Mouse (Mus musculus) left cerebral cortex, adult 18-20 months (tissue): Measurements from ENCODE around the gene Sdr42e1. TPM values are rescaled to one million over a fixed set of nuclear protein-coding genes. Genes with fewer than 3 reads are reported as not detected.

Source experiments
- DNase-seq, 2 experiments: peaks; one replicate each; pipeline ENCODE4 v3.0.0; 2021 to 2022; ENCODE audit warnings: low spot score in 2 of 2, mixed read lengths in 1 of 2
- total RNA-seq, 2 experiments: library from RNA; stranded (reverse); gene quantifications; 2 replicates each; pipeline ENCODE4 v1.2.3; 2021

The Sdr42e1 gene
- total RNA-seq, 2 experiments from 2014 or later = 3.6 to 6.7 TPM

DNA sequence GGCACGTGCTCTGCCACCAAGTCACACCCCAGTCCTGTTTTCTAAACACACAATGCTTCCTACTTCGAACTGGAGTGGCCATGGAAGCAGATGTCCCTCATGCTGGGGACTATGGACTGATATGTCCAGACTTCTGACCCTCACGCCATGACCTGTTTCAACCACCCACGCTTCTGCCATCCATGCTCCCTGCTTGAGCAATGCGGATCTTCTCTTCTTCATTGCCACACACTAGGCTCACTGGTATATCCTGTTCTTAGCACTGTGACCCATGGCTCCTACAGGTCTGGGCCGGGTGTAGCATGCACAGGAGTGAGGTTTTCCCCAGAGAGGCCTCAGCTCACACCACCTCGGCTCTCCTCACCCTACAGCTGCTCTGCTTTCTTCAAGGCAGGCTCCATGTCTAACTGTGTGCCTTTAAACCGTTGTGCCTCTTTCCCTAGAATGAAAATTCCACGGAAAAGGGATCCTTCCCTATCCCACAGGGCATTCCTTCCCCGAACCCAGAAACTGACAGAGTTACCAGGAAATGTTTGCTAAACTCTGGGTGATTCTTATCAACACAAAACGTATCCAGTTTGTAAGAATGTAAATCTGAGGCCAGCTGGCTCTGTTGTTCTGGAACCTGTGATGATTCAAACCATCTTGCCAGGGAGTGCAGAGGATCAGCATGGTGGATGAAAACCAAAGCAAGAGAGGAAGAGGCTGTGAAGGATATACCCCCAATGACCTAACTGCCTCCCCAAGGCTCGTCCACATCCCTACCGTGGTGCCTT is 6.0 kb downstream of the Sdr42e1 start:
- no peak for DNase-seq

DNA sequence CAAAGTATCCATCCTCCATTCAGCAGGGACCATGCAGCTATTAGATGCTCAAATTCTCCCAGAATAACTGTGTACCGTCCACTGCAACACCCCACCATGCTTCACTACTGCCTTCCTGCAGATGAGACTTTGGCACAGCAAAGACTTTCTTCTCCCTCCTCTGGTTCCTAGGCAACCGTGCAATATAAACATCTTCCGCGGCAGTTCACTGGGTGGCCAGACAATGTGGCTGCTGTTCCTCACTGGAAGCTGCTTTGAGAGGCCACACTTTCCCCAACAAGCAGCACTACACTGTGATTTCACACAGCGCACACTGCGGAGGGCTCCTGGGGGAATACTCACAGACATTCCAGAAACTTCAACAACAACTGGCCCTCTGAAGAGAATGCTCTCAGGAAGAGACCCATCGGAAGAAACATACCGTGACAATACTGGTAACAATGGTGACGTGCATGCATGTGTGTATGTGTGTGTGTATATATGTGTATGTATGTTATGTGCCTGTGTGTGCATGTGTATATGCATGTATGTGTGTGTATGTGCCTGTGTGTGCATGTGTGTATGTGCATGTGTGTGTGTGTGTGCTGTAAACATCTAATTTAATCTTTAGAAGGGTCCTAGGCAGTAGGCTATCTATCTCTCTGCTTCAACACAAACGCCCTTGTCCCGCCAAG is 13.0 kb downstream of the Sdr42e1 start:
- DNase-seq = peak; percentile 6 to 13

DNA sequence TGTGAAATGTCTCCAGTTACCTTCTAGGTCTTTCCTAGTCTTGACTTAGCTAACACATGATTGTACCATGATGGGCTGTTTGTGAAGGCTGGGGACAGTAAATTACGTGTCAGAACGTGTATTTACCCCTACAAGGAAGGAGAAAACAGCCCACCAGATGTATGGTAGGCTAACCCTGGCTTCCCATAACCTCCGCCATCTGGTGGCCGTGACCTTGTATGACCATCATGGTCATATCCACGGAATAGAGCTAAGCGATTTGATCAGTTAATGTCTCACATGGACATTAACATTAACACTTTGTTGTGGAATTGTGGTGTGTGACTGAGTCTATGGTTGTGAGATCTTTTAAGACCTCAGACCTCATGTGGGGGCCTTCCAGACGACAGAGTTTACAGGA is 14.5 kb downstream of the Sdr42e1 start:
- DNase-seq = no peak

DNA sequence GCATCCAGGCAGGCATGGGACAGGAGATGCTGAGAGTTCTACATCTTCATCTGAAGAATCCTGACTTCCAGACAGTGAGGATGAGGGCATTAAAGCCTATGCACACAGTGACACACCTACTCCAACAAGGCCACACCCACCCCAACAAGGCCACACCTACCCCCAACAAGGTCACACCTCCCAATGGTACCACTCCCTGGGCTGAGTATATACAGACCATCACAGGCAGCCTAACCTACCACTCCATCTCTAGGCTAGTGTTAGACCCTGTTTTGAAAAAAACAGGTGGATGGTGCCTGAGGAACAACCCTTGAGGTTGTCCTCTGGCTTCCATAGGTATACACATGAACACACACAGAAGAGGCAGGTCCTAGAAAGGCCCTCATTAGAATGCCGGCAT is 21.2 kb downstream of the Sdr42e1 start:
- DNase-seq = no peak

DNA sequence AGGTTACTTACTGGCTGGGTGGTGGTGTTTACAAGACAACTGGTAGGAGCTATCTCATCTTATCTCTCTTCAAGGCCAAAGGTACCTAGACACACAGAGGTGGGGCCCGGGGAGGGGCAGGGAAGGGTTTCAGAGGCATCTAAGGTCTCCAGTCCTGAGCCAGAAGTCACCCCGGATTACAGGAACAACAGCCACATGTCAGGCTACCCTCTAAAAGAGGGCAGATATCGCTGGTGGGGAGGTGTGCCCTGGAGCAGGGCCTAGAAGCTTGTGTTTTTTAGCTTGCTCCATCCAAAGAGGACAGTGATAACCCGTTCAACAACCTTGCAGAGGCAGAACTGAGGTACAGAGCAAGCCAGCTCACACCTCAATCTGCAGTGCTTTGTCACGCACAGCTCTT is 27.0 kb downstream of the Sdr42e1 start:
- no peak for DNase-seq

DNA sequence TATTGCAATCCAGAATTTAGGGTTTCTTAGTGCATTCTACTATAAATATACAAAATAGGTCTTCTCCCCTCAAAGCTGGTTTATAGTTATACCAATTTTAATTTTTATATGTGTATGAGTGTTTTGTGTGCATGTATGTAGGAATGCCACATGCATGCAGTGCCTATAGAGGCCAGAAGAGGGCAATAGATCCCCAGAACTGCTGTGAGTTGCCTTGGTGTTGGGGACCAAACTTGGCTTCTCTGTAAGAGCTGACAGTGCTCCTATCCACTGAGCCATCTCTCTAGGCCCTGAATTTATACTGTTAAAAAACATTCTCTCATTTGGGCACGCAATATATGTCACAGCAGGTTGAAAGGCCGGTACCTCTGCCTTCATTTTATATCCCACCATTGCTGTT is 27.5 kb downstream of the Sdr42e1 start:
- peak; percentile 49 to 55 for DNase-seq

DNA sequence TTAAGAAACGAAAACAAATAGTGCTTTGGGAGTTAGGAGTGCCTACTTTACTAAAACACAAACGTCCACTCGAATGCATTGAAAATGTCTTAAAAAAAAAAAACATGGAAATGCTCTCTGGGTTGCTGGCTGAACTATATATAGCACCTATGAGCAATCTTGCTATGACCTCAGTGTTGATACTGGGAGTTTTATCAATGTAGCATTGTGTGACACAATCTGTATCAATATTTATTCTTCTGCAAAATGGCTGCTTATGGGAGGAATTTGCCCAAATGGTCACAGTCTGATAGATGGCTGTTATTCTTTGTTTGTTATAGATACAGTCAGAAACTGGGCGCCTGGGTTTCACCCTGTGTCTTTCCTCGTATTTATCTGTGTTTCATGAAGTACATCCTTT is 28.0 kb downstream of the Sdr42e1 start:
- DNase-seq = no peak

DNA sequence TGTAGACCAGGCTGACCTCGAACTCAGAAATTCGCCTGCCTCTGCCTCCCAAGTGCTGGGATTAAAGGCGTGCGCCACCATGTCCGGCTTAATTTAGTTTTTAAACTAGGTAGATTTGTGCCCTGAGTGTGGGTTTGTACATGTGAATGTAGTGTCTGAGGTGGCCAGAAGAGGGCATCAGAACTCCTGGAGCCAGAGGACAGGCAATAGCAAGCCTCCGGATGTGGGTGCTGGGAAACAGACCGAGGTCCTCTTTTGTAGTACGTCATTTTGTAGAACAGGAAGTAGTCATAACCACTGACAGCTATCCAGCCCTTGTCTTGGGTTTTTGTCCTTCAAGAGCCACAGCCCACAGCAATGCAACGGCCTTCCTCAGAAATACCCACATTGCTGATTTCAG is 33.9 kb downstream of the Sdr42e1 start:
- no peak for DNase-seq

DNA sequence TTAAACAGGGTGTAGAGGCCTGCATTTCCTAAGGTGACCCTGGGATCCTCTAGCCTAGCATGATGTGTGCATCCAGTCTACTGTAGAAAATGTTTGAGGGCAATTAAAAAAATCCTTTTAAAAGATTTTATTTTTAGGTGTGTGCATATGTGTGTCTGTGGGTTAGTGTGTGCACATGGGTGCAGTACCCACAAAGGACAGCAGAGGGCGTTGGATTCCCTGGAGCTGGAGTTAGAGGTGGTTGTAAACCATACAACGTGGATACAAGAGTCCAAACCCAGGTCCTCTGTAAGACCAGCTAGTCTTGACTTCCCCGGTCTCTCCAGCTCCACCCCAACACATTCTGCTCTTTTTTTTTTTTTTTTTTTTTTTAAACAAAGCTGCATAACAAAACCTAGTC is 36.0 kb downstream of the Sdr42e1 start:
- no peak for DNase-seq

DNA sequence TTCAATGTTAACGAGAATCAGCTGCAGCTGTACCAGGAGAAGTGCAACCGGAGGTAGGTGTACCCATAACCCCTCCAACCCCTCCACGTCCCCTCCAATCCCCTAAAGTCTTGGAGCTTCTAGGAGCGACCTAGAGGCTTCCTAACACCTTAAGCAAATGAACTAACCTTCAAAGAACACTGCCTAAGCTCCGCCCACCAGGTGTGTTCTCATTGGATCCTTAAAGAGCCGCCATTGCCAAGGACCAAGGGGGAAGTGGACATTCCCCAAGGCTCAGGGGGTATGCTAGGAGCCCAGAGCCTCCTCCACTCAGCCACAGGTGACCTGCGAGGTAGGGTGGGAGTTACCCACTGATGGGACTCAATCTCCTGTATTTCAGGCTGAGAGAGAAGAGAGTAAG is 39.1 kb downstream of the Sdr42e1 start:
- DNase-seq = no peak

DNA sequence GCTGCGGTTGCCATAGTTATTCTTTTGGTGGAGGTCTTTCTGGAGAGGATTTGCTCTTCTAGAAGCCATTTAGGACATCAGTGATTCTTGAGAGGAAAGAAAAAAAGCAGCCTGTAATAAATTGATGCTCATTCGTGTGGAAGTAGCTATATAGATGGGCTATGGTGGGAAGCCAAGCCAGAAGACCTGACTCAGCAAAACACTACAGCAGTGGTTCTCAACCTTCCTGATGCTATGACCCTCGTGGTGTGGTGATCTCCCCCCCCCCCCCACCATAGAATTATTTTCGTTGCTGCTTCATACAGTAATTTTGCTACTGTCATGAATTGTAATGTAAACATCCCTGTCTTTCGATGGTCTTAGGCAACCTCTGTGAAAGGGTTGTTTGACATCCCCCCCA is 41.0 kb downstream of the Sdr42e1 start:
- no peak for DNase-seq

DNA sequence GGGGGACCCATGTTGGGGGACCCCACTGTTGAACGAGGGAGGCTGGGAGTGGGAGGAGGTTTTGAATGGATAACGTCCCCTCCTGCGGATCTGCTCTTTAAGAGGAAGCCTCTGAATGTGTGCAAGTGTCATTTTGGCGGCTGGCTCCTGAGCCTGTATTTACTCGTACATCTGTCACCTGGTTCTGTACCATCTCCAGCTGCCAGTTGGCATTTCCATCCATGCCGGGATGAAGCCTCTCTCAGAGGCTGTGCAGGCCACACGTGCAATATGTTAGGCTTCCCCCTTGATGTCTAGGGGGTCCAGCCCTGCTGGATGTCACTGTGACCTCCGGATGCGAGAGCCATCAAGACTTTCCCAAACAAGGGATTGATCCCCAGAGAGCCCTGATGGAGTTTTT is 46.4 kb downstream of the Sdr42e1 start:
- DNase-seq = no peak

DNA sequence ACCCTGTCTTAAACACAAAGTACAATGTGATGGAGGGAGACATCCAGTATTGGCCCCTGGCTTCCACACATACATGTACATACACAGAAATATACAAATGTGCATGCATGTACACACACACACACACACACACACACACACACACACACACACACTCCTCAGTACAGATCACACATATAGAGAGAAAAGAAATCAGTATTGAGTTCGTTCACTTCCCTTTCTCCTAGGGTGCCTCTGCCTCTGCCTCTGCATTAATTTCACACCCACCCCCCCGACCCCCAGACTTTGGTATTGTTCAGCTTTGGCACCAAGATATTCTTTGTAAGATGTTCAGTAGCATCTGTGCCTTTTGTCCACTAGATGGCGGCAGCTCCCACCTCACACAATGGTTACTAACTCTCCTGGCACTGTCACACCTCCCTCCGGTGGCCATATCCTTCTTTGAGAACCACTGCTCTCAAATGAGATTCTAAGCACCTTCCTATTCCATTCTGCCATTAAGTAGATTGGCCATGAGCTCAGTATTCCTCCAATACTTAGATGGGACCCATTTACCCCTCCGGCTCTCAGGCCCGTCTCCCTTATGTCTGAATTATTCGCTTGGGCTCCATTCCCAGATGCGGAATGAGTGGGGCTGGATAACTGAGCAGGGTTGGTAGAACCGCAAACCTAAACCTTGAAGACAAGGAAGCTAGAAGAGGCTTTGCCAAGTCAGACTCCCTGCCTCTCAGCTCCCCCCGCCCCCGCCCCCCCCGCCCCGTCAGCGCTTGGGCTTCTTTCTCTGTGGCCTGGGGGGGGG is 47.2 kb downstream of the Sdr42e1 start:
- peak; percentile 42 to 60 for DNase-seq

DNA sequence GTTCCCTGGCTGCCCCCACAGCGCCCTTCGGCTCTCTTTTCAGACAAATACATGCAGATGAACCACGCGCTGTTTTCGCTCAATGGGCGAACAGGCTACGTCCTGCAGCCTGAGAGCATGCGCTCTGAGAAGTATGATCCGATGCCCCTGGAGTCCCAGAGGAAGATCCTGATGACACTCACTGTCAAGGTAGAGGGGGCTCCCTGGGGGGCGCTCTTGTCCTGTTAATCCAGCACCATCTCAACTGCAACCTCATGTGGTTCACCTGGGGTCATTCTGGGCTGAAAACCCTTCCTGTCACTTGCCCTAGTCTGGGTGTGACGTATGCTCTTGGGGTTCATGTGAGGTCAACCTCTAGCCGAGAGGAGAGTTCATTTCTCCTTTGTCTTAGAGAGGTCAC is 60.6 kb downstream of the Sdr42e1 start:
- no peak for DNase-seq

Other genes starting within 250 kb of the Sdr42e1 start
- gene Plcg2, start 175.4 kb downstream of the Sdr42e1 start, total RNA-seq = 1 to 10 TPM; 2.6 to 2.7 TPM
- under 1 TPM; 0.35 to 0.37 TPM for gene Hsd17b2, start 28.2 kb upstream of the Sdr42e1 start, total RNA-seq
- 10 to 100 TPM; 18.3 to 20.1 TPM for gene Mphosph6, start 128.3 kb upstream of the Sdr42e1 start, total RNA-seq